Mouse (Mus musculus) hematopoietic stem cell, adult 5-6 weeks (primary cell): ENCODE data around the gene Amotl2. TPM values are rescaled to one million over a fixed set of nuclear protein-coding genes. Genes with fewer than 3 reads are reported as not detected.
"Not testable (repeated sequence)": the region's sequence is repeated elsewhere in the genome, so short reads cannot be mapped to it uniquely, and the experiment has no call there.

Source experiments
- ATAC-seq, 2 experiments: fragments of 125-278 bp in 1 of 2; replicated peaks in 1 of 2; 2 replicates each; pipeline ENCODE4 v1.8.0; 2016 to 2017; ENCODE audit warnings: inconsistent platforms in 2 of 2, mild to moderate bottlenecking in 2 of 2, moderate number of reproducible peaks in 2 of 2, low read depth in 1 of 2, moderate TSS enrichment in 1 of 2; ENCODE audit not compliant: low FRiP score in 2 of 2, poor library complexity in 2 of 2, severe bottlenecking in 2 of 2, insufficient read depth in 1 of 2, low TSS enrichment in 1 of 2
- total RNA-seq: library from RNA; stranded (forward); fragments of 172-1452, 232-1000 nt; gene quantifications from 2 replicates; pipeline ENCODE4 v1.2.3, GENCODE M21; 2017

Gene Amotl2
- total RNA-seq, 1 experiment from 2014 or later, result 7.3 TPM

DNA sequence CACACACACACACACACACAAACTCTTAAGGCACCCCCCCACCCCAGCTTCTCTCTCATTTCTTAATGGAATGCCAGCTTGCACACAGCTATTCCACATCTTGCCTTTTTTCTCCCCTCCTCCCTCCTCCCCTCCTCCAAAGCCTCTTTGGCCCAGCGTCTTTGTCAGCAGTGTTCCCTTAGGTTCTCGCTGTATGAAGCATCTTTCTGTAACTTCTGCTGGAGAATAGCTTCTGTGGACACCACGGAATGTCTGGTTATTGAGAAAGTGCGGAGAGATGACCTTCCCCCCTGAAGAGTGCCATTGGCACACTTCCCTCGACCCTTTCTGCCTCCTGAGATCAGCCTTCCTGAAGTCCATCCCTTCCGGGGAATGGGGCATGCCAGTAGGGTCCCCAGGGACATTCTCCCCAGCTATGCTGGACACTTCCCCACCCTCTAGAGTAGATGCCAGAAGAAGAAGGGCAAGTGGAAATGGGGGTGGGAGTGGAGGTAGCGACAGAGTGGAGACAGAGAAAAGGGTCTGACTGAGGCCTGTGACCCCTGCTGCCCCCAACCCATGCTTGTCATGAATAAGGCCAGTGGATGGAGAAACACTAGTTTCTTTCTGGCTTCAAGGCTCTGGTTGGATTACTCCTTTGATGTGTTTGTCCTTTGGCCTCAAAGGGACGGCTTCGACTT, 39.3 kb downstream of the Amotl2 start:
- no peak for ATAC-seq

DNA sequence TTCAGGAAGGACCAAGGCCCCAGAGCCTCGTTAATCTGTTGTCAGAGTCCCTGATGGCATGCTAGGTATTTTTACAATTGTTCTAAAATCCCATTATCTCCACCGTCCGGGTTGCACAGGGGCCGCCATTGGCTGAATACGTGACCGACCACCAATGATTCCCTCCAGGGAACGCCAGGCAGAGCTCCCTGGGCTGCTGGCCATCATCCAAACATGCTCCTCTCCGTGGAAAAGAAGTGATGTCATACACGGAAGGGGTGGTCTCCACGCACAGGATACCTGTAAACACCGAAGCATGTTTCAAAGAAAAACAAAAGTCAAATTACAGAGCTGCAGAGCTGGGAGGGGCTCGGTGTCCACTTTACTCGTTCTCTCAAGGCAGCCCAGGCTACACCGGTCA, 39.9 kb downstream of the Amotl2 start:
- ATAC-seq, result no peak

DNA sequence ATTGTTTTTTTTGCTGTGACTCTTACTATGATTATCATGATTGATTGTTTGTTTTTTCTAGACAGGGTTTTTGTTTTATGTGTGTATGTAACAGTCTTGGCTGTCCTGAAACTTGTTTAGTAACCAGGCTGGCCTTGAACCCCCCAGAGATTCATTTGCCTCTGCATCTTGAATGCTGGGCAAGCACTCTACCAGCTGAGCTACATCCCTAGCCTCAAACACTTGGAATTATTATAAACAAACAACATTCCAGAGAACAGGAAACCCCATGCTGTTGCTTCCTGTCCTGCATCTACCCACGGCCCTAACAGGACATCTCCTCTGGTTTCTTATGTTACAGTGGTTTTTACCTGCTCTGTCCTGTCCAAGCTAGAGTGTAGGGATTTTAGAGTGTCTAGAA, 42.4 kb downstream of the Amotl2 start:
- ATAC-seq, result no peak

DNA sequence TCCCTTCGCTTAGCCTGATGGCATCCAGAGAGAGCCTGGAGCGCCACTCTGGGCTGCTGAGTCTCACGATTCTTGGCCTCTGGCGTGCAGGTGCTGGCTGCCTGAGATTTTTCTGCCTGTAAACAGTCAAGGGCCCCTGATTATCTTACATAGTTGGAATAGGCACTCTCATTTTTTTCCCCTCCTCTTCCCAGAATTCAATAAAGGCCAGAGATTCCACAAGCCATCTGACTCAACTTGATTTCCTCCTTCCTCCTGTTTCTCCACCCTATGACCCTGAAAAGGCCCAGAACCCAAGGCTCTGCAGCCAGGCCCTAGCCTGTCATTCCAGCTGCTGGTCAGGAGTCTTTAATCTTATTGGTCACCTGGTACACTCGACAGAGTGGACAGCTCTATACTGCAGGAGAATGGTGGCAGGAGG, 43.1 kb downstream of the Amotl2 start:
- ATAC-seq, result no peak

DNA sequence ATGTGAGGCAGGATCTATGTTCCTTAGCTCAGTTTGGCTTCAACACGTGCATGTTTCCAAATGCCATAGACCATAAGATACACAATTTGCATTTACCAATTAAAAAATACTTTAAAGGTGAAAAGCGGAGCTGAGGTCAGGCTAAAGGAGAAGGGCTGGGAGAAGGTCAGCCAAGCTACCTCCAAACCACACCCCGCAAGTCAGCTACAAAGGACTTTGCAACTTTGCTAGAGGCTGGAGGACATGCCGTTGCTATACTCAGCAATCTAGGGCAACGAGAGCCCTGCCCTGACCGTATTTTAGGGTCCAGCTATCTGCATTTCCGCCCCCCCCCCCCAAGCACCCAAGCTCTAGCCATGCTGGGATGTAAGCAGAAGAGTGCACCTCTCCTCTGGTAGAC, 45.1 kb downstream of the Amotl2 start:
- ATAC-seq, result no peak

DNA sequence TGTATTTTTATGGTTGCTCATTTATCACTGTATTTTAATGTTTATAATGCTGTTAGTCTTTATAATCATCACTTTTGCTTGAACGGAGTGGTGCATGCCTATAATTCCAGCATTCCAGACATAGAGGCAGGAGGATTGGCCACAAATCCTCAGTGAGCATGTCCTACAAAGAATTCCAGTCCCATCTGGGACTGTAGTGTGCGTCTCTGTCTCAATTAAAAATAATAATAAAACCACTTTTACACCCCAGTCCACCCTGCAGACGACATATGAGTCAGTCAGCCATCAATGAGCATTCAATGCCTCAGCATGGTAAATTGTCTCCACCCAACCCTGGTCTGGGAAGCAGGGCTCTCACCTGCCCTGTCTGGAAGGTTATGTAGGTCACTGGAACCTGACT, 46.4 kb downstream of the Amotl2 start:
- no peak for ATAC-seq

DNA sequence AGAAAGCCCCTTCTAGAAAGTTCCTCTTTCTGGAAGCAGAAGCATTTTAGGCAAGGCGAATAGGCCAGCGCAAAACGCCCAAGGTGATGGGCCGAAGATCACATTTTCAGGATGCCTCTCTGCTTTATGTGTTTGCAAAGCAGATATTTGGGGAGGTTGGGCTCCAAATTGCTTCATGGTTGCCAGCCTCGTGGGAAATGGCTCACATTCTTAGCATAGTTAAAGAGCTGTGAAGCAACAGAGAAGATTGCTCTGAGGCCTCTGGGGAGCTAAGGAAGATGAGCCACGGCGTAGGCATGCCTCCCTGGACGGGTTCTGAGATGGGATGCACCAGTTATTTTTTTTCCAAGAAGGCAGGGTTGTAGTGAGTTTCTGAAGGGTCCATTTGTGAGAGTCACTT, 47.0 kb downstream of the Amotl2 start:
- ATAC-seq, result no peak

DNA sequence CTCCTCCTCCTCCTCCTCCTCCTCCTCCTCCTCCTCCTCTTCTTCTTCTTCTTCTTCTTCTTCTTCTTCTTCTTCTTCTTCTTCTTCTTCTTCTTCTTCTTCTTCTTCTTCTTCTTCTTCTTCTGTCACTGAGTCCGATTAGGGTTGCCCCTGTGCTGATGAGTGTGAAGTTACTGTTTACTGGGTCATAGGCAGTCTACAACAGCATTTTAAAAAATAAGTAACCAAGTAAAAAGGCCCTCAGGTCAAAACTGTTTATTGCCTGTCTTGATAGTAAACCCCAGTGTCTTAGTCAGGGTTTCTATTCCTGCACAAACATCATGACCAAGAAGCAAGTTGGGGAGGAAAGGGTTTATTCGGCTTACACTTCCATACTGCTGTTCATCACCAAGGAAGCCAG, 48.1 kb downstream of the Amotl2 start:
- not testable (repeated sequence) for ATAC-seq

DNA sequence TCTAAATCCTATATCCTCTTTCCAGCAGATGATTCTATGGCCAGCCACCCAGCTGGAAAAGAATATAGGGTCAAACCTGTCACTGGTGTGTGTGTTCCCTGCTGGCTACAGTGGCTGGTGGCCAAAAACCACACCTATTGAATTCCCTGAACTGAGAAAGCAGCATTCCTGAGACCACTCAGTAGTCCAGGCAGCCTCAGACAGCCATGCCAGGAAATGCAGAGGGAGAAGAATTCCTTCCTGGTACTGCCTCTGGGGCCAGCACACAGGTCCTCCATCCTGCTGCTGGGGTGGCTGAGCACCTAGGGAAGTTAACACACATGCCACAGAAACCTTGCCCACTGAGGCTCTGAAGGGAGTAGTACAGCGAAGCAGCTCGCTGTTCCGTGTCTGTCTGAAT, 50.3 kb downstream of the Amotl2 start:
- no peak for ATAC-seq

DNA sequence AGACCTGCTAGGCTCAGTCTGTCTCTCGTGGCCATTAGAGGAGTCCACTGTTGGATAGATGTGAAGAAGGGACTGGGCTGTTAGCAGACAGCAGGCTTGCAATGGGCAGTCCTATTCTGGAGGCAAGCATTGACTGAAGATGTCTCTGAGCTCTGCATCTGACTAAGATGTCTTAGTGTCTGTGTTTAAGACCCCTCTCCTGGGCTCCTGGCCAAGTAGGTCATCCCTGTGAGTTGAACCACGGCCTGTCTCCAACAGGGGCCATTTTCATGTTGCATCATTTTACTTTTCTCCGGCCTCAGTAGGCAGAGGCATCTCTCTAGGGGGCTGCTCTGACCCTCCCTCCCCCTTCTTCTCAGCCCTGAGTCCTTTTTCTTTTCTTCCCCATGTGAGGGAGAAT, 52.8 kb downstream of the Amotl2 start:
- no peak for ATAC-seq

DNA sequence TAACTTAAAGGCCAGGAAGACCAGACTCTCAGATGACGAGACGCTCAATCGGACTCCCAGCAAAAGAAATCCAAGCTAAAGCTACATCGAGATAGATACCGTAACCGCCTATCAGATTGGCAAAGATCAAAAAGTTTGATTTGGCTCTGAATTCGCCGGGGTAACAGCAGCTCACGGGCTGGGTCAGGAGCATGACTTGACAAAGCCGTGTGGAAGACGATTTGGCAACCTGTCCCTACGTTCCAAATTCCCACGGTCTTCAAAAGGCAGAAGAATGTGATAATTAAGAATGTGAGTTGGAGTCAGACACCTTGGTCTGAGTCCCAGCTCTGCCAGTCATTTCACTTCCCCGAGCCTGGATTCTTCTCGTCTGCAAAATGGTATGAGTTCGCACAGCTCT, 53.7 kb downstream of the Amotl2 start:
- no peak for ATAC-seq

DNA sequence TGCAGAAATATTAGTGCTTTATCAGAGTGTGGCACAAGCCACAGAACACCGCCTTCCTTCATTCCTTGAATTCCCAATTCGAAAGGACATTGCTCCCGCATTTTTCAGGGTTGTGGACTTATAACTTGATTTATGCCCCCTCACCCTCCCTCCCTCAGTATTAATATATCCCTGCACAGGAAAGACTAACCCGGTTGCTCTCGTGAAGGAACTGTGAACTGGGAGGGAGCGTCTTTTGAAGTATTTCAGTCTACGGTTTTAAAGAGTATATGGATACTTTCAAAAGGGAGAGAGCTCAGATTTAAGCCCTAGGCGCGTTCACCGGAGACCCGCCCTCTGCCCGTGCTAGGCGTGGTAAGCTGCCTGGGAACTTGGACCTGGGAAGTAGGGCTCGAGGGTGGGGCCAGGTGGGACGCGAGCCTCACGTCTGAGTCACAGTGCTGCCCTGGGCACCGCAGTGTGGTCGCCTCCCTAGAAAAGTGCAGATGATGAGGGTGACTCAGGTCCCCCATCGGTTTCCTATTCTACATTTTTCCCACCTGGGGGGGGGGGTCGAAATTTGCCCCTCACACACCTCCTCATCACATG, 54.9 kb downstream of the Amotl2 start:
- no peak for ATAC-seq

DNA sequence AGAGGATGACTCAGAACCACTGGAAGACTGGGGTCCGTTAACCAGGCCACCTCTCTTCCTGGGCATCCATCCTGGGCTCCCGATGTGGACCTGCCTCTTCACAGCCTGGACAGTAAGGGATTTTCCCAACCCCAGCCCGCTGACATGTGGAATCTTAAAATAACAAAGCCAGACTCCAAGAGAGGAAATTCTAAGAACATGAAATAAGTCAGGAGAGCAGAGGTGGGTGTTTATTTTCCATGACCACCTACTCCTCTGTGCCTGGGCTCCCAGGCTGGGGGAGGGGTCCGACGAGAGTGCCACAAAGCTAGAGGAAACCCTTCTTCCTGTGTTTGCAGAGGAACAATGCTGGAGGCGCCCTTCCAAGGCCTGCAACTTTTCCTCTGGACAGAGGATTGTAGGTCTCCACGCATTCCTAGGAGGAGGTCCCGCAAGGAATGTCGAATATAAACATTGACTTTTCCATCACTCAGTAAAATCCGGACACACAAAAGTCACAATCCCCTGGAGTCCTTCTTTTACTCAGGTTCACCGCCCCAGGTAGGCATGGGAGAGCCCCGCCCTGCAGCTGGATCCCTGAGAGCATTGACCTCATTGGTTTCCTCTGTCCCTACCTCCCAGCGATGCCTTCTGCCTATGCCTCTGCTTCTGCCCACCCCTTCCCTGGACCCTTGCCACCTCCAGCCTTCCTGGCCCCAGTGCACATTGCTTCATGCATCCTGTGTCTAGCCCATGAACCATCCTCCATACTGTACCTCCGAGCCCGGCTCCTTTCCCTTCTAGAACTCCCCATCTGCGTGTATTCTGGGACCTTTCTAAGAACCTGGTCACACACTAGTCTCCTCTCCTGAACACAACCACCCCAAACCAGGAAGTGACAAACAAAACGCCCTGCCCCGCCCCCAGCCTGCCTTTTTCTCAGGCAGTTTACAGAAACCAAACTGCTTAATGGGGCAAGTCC, 61.4 kb downstream of the Amotl2 start:
- peak in 1 of 2 experiments; percentile 32; a peak in 2 of 4 replicates for ATAC-seq

DNA sequence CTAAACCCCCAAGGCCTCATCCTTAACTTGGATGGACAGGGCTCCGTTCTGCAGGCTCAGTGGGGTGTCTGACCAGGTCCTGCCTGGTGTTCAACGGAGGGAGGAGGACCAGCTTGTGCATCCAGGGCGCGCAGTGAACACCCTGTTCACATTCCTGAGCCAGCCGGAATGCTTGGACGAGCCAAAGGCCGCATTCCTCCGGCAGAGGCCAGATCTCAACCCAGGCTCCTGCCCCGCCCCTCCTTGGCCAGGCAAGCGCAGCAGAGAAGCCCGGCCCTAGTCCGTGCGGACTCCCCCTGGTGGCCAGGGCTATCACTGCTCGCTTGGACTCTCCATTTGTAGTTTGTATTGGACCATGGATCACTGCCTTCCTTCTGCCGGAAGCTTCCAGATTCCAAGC, 63.0 kb downstream of the Amotl2 start:
- ATAC-seq, result peak; percentile 85 to 87

Other genes with a start within 250 kb of the Amotl2 start
- not detected in 2 replicates for gene Ky, start 210.9 kb upstream of the Amotl2 start, total RNA-seq
- gene Anapc13, start 90.4 kb upstream of the Amotl2 start, total RNA-seq, result 51.2 and 74.4 TPM in 2 replicates
- gene Cep63, start 90.1 kb upstream of the Amotl2 start, total RNA-seq, result 43.1 and 52.3 TPM in 2 replicates
- 7.3 and 7.5 TPM in 2 replicates for gene Ryk, start 118.2 kb downstream of the Amotl2 start, total RNA-seq